Mouse (Mus musculus) intestine, postnatal 0 days (tissue): ENCODE measurements around the gene Gm20379. TPM values are rescaled to one million over a fixed set of nuclear protein-coding genes. Genes with fewer than 3 reads are reported as not detected.
A peak's percentile ranks its signal among the peaks of the same experiment; 100 is the strongest.

Experiments used
- ATAC-seq: fragments of 200-750 bp; cut with Nextera tagmentation; 2 replicates; pipeline ENCODE4 v1.8.0; 2017; ENCODE audit warnings: mild to moderate bottlenecking, moderate TSS enrichment, moderate library complexity
- H3K27ac ChIP-seq: fragments of 300-500 bp; sonication (generic); 2 replicates; pipeline ENCODE4 v1.5.1; 2014; ENCODE audit warnings: mild to moderate bottlenecking, low read depth, low read length, moderate library complexity
- H3K27me3 ChIP-seq: fragments of 300-500 bp; sonication (generic); replicated peaks from 2 replicates; pipeline ENCODE4 v1.6.1; 2014; ENCODE audit warnings: low read length, mixed read lengths; ENCODE audit not compliant: control insufficient read depth, insufficient read depth
- H3K36me3 ChIP-seq: fragments of 300-500 bp; sonication (generic); 2 replicates; pipeline ENCODE4 v1.6.1; 2014; ENCODE audit warnings: mild to moderate bottlenecking, moderate library complexity; ENCODE audit not compliant: control insufficient read depth, insufficient read depth
- H3K4me1 ChIP-seq: fragments of 300-500 bp; sonication (generic); replicated peaks from 2 replicates; pipeline ENCODE4 v1.6.1; 2014; ENCODE audit warnings: antibody characterized with exemption, low read length, mixed read lengths; ENCODE audit not compliant: control insufficient read depth, insufficient read depth
- H3K4me2 ChIP-seq: fragments of 300-500 bp; sonication (generic); replicated peaks from 2 replicates; pipeline ENCODE4 v1.6.1; 2014; ENCODE audit warnings: low read depth, mild to moderate bottlenecking, moderate library complexity
- H3K4me3 ChIP-seq: fragments of 300-500 bp; sonication (generic); 2 replicates; pipeline ENCODE4 v1.5.1; 2014; ENCODE audit warnings: low read depth, low read length
- H3K9ac ChIP-seq: fragments of 300-500 bp; sonication (generic); 2 replicates; pipeline ENCODE4 v1.6.1; 2014; ENCODE audit warnings: mild to moderate bottlenecking, low read depth, low read length
- H3K9me3 ChIP-seq: fragments of 300-500 bp; sonication (generic); 2 replicates; pipeline ENCODE4 v1.6.1; 2016; ENCODE audit warnings: mixed run types; ENCODE audit not compliant: control insufficient read depth
- CTCF ChIP-seq: sonication (generic); IDR thresholded peaks from 2 replicates; pipeline ENCODE4 v1.5.1; 2016; ENCODE audit warnings: low read depth, mild to moderate bottlenecking, control low read depth, antibody characterized with exemption, moderate library complexity
- WGBS: fragments of 180-500 bp; shearing (Covaris S2); extraction: QIAGEN DNeasy Blood & Tissue Kit; methylation state at CpG from one replicate; pipeline ENCODE4 v1.1.7; 2014; 5-methylcytosine and 5-hydroxymethylcytosine counted together
- polyA plus RNA-seq: library from polyadenylated mRNA; unstranded; fragments of >200 nt; fragmentation: Nextera tagmentation; extraction: Ambion mirVana; gene quantifications from 2 replicates; pipeline ENCODE4 v1.2.1, GENCODE M21; 2015

The Gm20379 gene
- polyA plus RNA-seq, 1 experiment from 2014 or later = 0.34 TPM

DNA sequence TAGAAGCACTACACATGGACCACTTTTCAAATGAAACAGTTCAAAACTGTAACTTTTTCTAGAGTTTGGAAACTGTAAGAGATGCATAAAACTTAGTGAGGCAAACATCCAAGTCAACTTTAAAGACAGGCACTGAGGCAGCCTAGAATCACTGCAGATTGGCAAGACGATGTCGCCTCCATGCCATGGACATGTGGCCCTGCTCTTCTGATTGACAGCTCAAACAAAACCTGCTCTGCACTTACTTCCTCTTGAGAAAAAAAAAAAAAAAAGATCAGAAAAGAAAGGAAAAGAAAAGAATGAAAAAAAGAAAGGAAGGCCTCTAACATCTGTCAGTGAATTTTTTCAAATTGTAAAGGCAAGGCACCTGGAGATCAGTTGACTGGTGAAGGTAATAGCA is 28.8 kb upstream of the Gm20379 start:
- H3K4me3 ChIP-seq = no peak overlapping the region
- ATAC-seq = no peak
- no peaks in the 10 kb centered on the region for H3K9me3 ChIP-seq
- no peaks in the 10 kb centered on the region for H3K4me1 ChIP-seq
- no peak overlapping the region for H3K4me2 ChIP-seq
- H3K27me3 ChIP-seq = no peaks in the 10 kb centered on the region
- no peaks in the 10 kb centered on the region for H3K36me3 ChIP-seq
- no peak for TF ChIP-seq CTCF
- WGBS = 94% methylated on average over 2 of the region's 2 CpGs
- no peak overlapping the region for H3K27ac ChIP-seq
- no peak overlapping the region for H3K9ac ChIP-seq

DNA sequence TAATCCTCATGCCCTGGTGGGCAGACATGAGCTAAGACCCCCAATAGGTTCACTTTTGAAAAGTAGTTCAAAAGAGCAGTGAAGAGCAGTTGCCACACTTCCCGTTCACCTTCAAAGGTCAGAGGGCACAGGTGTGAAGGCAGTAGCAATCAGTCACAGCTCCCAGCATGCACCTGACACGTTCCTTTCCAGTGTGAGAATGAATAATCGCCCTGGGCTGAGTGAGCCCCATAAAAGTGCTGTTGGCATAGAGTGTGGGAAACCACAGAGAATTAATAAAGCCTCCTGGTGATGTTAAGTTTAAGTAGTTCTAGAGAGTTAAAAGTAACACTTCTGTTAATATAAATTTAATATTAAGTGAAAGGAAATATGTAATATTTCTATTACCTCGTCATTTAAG is 14.2 kb upstream of the Gm20379 start:
- Histone ChIP-seq H3K4me3 (no peak overlapping the region), H3K9ac (no peak overlapping the region), H3K36me3 (peaks cover 2% of the 10 kb centered on the region; the same call in 1 of the 2 replicates), H3K27ac (no peak overlapping the region), H3K4me2 (no peak overlapping the region), H3K4me1 (no peaks in the 10 kb centered on the region), H3K27me3 (no peaks in the 10 kb centered on the region), H3K9me3 (no peaks in the 10 kb centered on the region)
- ATAC-seq = no peak
- 50% methylated on average over 4 of the region's 4 CpGs for WGBS
- no peak for TF ChIP-seq CTCF

- TF ChIP-seq CTCF = no peak
- H3K36me3 ChIP-seq = 0 out of 2 replicates have a peak, but pooled peaks cover 4% of the 10 kb centered on the region
- 81% methylated on average over 5 of the region's 5 CpGs for WGBS
- ATAC-seq = no peak
- no peak overlapping the region for H3K27ac ChIP-seq
- no peak overlapping the region for H3K4me3 ChIP-seq
- H3K4me2 ChIP-seq = no peak overlapping the region
- H3K9me3 ChIP-seq = no peaks in the 10 kb centered on the region
- H3K4me1 ChIP-seq = no peaks in the 10 kb centered on the region
- no peak overlapping the region for H3K9ac ChIP-seq
- no peaks in the 10 kb centered on the region for H3K27me3 ChIP-seq
Measured at GRCm38 (mm10) chr13:92293883-92294282, 11.9 kb upstream of the Gm20379 start.

- H3K36me3 ChIP-seq = 0 out of 2 replicates have a peak, but pooled peaks cover 4% of the 10 kb centered on the region
- no peaks in the 10 kb centered on the region for H3K4me1 ChIP-seq
- no peak overlapping the region for H3K4me3 ChIP-seq
- no peak for ATAC-seq
- 93% methylated on average over 4 of the region's 4 CpGs for WGBS
- no peaks in the 10 kb centered on the region for H3K9me3 ChIP-seq
- no peak for TF ChIP-seq CTCF
- no peaks in the 10 kb centered on the region for H3K27me3 ChIP-seq
- H3K4me2 ChIP-seq = no peak overlapping the region
- H3K9ac ChIP-seq = no peak overlapping the region
- H3K27ac ChIP-seq = no peak overlapping the region
Measured at GRCm38 (mm10) chr13:92296490-92296889, 9.3 kb upstream of the Gm20379 start.

DNA sequence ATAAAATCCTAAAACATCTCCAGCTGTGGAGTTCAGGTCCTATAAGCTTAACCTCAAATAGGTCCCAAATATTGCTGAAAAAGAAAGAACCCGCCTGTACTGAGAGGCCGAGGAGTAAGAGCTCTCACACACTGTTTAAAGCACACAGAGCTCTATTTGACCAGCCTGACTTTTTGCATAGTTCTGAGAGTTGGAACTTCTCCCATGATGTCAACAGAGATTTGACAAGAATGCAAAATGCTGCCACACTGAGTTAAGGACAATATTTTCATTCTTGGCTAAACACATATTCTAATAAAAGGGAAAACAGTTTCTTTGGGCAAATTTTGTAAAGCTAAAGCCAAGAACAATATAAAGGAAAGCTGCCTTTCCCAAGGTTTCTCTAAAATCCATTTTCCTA is 8.8 kb upstream of the Gm20379 start:
- H3K27ac ChIP-seq = no peak overlapping the region
- H3K4me1 ChIP-seq = no peaks in the 10 kb centered on the region
- H3K4me2 ChIP-seq = no peak overlapping the region
- no peaks in the 10 kb centered on the region for H3K27me3 ChIP-seq
- no peak overlapping the region for H3K9ac ChIP-seq
- H3K9me3 ChIP-seq = no peaks in the 10 kb centered on the region
- WGBS = 88% methylated on average over 2 of the region's 2 CpGs
- 0 out of 2 replicates have a peak, but pooled peaks cover 4% of the 10 kb centered on the region for H3K36me3 ChIP-seq
- TF ChIP-seq CTCF = no peak
- no peak overlapping the region for H3K4me3 ChIP-seq
- ATAC-seq = no peak

GRCm38 (mm10) chr13:92299522-92299921 is 6.3 kb upstream of the Gm20379 start:
- no peak for ATAC-seq
- WGBS = 37% methylated on average over 1 of the region's 1 CpGs
- Histone ChIP-seq H3K4me1 (no peaks in the 10 kb centered on the region), H3K4me2 (no peak overlapping the region), H3K27me3 (no peaks in the 10 kb centered on the region), H3K4me3 (no peak overlapping the region), H3K9ac (no peak overlapping the region), H3K9me3 (no peaks in the 10 kb centered on the region), H3K36me3 (0 out of 2 replicates have a peak, but pooled peaks cover 4% of the 10 kb centered on the region), H3K27ac (no peak overlapping the region)
- TF ChIP-seq CTCF = no peak

GRCm38 (mm10) chr13:92301754-92302153 is 4.0 kb upstream of the Gm20379 start:
- H3K27ac ChIP-seq = no peak overlapping the region
- no peak overlapping the region for H3K4me2 ChIP-seq
- no peaks in the 10 kb centered on the region for H3K27me3 ChIP-seq
- H3K4me3 ChIP-seq = no peak overlapping the region
- no peak overlapping the region for H3K9ac ChIP-seq
- WGBS = 37% methylated on average over 4 of the region's 4 CpGs
- no peaks in the 10 kb centered on the region for H3K9me3 ChIP-seq
- TF ChIP-seq CTCF = no peak
- H3K36me3 ChIP-seq = 0 out of 2 replicates have a peak, but pooled peaks cover 4% of the 10 kb centered on the region
- ATAC-seq = peak; percentile 83
- H3K4me1 ChIP-seq = no peaks in the 10 kb centered on the region
